Mouse (Mus musculus): Measurements from ENCODE around the gene Ccdc191. TPM values are rescaled to one million over a fixed set of nuclear protein-coding genes. Genes with fewer than 3 reads are reported as not detected.
A peak's percentile ranks its signal among the peaks of the same experiment; 100 is the strongest.

Ccdc191 gene
- total and polyA plus RNA-seq, 3 experiments = 5.1 to 7.0 TPM; not detected in 1

GRCm38 (mm10) chr16:43918867-43919266 lies 29.3 kb downstream of the Ccdc191 start:
- DNase-seq (ENCODE audit: low read depth, low spot score) = peak; percentile 48
- Histone ChIP-seq H3K9ac (ENCODE audit: control insufficient read depth, low read depth, low read length, poor library complexity, severe bottlenecking) (no peak overlapping the region), H3K36me3 (ENCODE audit: control insufficient read depth in 1 of 2, insufficient read depth in 2 of 2, low read length in 2 of 2) (peaks cover 0 to 7% of the 10 kb centered on the region in 2 experiments; a peak in 3 of 4 replicates), H3K9me3 (replicated peaks; ENCODE audit: insufficient read depth, low read length) (no peaks in the 10 kb centered on the region), H3K27me3 (ENCODE audit: control insufficient read depth in 1 of 2, insufficient read depth in 2 of 2, low read length in 2 of 2) (no peaks in the 10 kb centered on the region), H3K4me3 (ENCODE audit: control insufficient read depth in 1 of 2, insufficient read depth in 1 of 2, low read depth in 2 of 2, low read length in 2 of 2) (no peak overlapping the region), H3K79me2 (ENCODE audit: control insufficient read depth, insufficient read depth, low read length, poor library complexity) (no peaks in the 10 kb centered on the region), H3K27ac (ENCODE audit: control insufficient read depth, low read depth, low read length) (no peak overlapping the region), H3K4me1 (ENCODE audit: control insufficient read depth in 1 of 2, insufficient read depth in 2 of 2, low read length in 2 of 2) (peaks cover 0 to 7% of the 10 kb centered on the region in 2 experiments; a peak in 2 of 4 replicates)
- TF ChIP-seq EP300 (IDR thresholded peaks at IDR 0.05; ENCODE audit: low read depth in 1 of 2, low read length in 2 of 2) = peak; percentile 33 to 51; a peak in 2 of 4 replicates
- no peak for TF ChIP-seq MAZ (IDR thresholded peaks at IDR 0.05; ENCODE audit: low read depth, low read length)
- TF ChIP-seq POLR2A (IDR thresholded peaks at IDR 0.05; ENCODE audit: control insufficient read depth in 1 of 2, insufficient read depth in 1 of 2, low read depth in 1 of 2, low read length in 2 of 2, poor library complexity in 1 of 2) = no peak
- peak; percentile 48; the same call in 1 of the 2 replicates for TF ChIP-seq GATA1 (IDR thresholded peaks at IDR 0.05; ENCODE audit: low read depth, low read length)
- TF ChIP-seq TCF12 (IDR thresholded peaks at IDR 0.05; ENCODE audit: low read depth, low read length) = peak; percentile 22; the same call in 1 of the 2 replicates

GRCm38 (mm10) chr16:43922024-43922423 lies 32.4 kb downstream of the Ccdc191 start:
- TF ChIP-seq GABPA (IDR thresholded peaks at IDR 0.05; ENCODE audit: low read depth, low read length) = no peak
- TF ChIP-seq ETS1 (IDR thresholded peaks at IDR 0.05; ENCODE audit: low read depth, low read length) = no peak
- no peak for TF ChIP-seq NRF1 (IDR thresholded peaks at IDR 0.05; ENCODE audit: insufficient read depth, low read depth, low read length, poor library complexity, severe bottlenecking)
- TF ChIP-seq USF1 (IDR thresholded peaks at IDR 0.05; ENCODE audit: low read depth, low read length) = no peak
- no peak for TF ChIP-seq ZMIZ1 (IDR thresholded peaks at IDR 0.05; ENCODE audit: low read depth, low read length)
- Histone ChIP-seq H3K4me3 (ENCODE audit: control insufficient read depth in 1 of 2, insufficient read depth in 1 of 2, low read depth in 2 of 2, low read length in 2 of 2) (no peak overlapping the region), H3K9ac (ENCODE audit: control insufficient read depth, low read depth, low read length, poor library complexity, severe bottlenecking) (no peak overlapping the region), H3K36me3 (ENCODE audit: control insufficient read depth in 1 of 2, insufficient read depth in 2 of 2, low read length in 2 of 2) (peaks cover 0 to 11% of the 10 kb centered on the region in 2 experiments; a peak in 3 of 4 replicates), H3K27me3 (ENCODE audit: control insufficient read depth in 1 of 2, insufficient read depth in 2 of 2, low read length in 2 of 2) (no peaks in the 10 kb centered on the region), H3K4me1 (ENCODE audit: control insufficient read depth in 1 of 2, insufficient read depth in 2 of 2, low read length in 2 of 2) (peaks cover 0 to 7% of the 10 kb centered on the region in 2 experiments; a peak in 2 of 4 replicates), H3K79me2 (ENCODE audit: control insufficient read depth, insufficient read depth, low read length, poor library complexity) (no peaks in the 10 kb centered on the region), H3K9me3 (replicated peaks; ENCODE audit: insufficient read depth, low read length) (no peaks in the 10 kb centered on the region), H3K27ac (ENCODE audit: control insufficient read depth, low read depth, low read length) (no peak overlapping the region)
- no peak for DNase-seq (ENCODE audit: low read depth, low spot score)

GRCm38 (mm10) chr16:43922630-43923029 lies 33.0 kb downstream of the Ccdc191 start:
- no peak for TF ChIP-seq CHD2 (IDR thresholded peaks at IDR 0.05; ENCODE audit: low read length)
- TF ChIP-seq E2F4 (IDR thresholded peaks at IDR 0.05; ENCODE audit: borderline replicate concordance, low read depth, low read length) = no peak
- TF ChIP-seq GATA1 (IDR thresholded peaks at IDR 0.05; ENCODE audit: low read depth, low read length) = no peak
- TF ChIP-seq MAX (IDR thresholded peaks at IDR 0.05; ENCODE audit: low read length) = no peak
- no peak for TF ChIP-seq KAT2A (conservative IDR thresholded peaks at IDR 0.05; ENCODE audit: low read depth, low read length)
- no peak for TF ChIP-seq SMC3 (IDR thresholded peaks at IDR 0.05; ENCODE audit: low read depth, low read length)
- no peak for TF ChIP-seq JUND (IDR thresholded peaks at IDR 0.05; ENCODE audit: low read depth, low read length)
- no peak for TF ChIP-seq TBP (IDR thresholded peaks at IDR 0.05; ENCODE audit: low read depth, low read length)
- TF ChIP-seq NELFE (IDR thresholded peaks at IDR 0.05; ENCODE audit: low read depth, low read length) = no peak
- no peak for TF ChIP-seq RCOR1 (IDR thresholded peaks at IDR 0.05; ENCODE audit: low read depth, low read length)
- no peak for TF ChIP-seq ZMIZ1 (IDR thresholded peaks at IDR 0.05; ENCODE audit: low read depth, low read length)
- TF ChIP-seq ELF1 (IDR thresholded peaks at IDR 0.05; ENCODE audit: low read depth, low read length) = no peak
- no peak for TF ChIP-seq CHD1 (IDR thresholded peaks at IDR 0.05; ENCODE audit: low read depth, low read length)
- TF ChIP-seq NRF1 (IDR thresholded peaks at IDR 0.05; ENCODE audit: insufficient read depth, low read depth, low read length, poor library complexity, severe bottlenecking) = no peak
- TF ChIP-seq ZC3H11A (IDR thresholded peaks at IDR 0.05; ENCODE audit: low read depth, low read length) = no peak
- TF ChIP-seq ETS1 (IDR thresholded peaks at IDR 0.05; ENCODE audit: low read depth, low read length) = no peak
- no peak for TF ChIP-seq TCF12 (IDR thresholded peaks at IDR 0.05; ENCODE audit: low read depth, low read length)
- TF ChIP-seq MAZ (IDR thresholded peaks at IDR 0.05; ENCODE audit: low read depth, low read length) = no peak
- TF ChIP-seq TAL1 (IDR thresholded peaks at IDR 0.05; ENCODE audit: low read length) = no peak
- Histone ChIP-seq H3K36me3 (ENCODE audit: control insufficient read depth in 1 of 2, insufficient read depth in 2 of 2, low read length in 2 of 2) (peaks cover 0 to 11% of the 10 kb centered on the region in 2 experiments; a peak in 3 of 4 replicates), H3K9ac (ENCODE audit: control insufficient read depth, low read depth, low read length, poor library complexity, severe bottlenecking) (no peak overlapping the region), H3K9me3 (replicated peaks; ENCODE audit: insufficient read depth, low read length) (no peaks in the 10 kb centered on the region), H3K4me3 (ENCODE audit: control insufficient read depth in 1 of 2, insufficient read depth in 1 of 2, low read depth in 2 of 2, low read length in 2 of 2) (no peak overlapping the region), H3K79me2 (ENCODE audit: control insufficient read depth, insufficient read depth, low read length, poor library complexity) (no peaks in the 10 kb centered on the region), H3K4me1 (ENCODE audit: control insufficient read depth in 1 of 2, insufficient read depth in 2 of 2, low read length in 2 of 2) (peaks cover 0 to 7% of the 10 kb centered on the region in 2 experiments; a peak in 2 of 4 replicates), H3K27ac (ENCODE audit: control insufficient read depth, low read depth, low read length) (no peak overlapping the region), H3K27me3 (ENCODE audit: control insufficient read depth in 1 of 2, insufficient read depth in 2 of 2, low read length in 2 of 2) (no peaks in the 10 kb centered on the region)
- no peak for DNase-seq (ENCODE audit: low read depth, low spot score)

All from MEL (cell line).